Mouse (Mus musculus) embryo, embryonic 11 days (tissue): ENCODE results near the gene Robo1.

Experiments
- DNase-seq: peaks from one replicate; pipeline ENCODE4 v3.0.0-alpha.2; 2015

Gene Robo1

GRCm38 (mm10) chr16:72610661-72611112 is 302.6 kb downstream of the Robo1 start:
- DNase-seq, result peak; percentile 35

DNA sequence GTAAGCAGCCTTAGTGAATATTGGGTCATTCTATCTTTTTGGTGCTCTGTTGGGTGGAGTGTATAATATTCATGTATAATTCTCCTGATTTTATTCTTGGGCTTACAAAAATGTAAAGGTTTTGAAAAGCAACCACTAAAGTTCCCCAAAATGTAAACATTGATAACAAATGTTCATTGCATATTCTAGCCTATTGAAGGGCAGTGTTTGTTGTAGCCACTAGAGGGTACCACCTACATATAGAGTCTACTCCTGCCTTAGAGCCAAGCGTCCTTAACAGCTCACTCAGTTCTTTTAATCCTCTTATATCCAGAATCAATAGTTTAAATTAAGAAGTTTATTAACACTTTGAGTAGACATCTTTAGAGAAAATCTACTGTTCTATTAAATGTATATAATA is 306.8 kb downstream of the Robo1 start:
- peak; percentile 62 for DNase-seq

GRCm38 (mm10) chr16:72615360-72615759 is 307.3 kb downstream of the Robo1 start:
- DNase-seq, result peak; percentile 32

GRCm38 (mm10) chr16:72622371-72622770 is 314.3 kb downstream of the Robo1 start:
- no peak for DNase-seq

DNA sequence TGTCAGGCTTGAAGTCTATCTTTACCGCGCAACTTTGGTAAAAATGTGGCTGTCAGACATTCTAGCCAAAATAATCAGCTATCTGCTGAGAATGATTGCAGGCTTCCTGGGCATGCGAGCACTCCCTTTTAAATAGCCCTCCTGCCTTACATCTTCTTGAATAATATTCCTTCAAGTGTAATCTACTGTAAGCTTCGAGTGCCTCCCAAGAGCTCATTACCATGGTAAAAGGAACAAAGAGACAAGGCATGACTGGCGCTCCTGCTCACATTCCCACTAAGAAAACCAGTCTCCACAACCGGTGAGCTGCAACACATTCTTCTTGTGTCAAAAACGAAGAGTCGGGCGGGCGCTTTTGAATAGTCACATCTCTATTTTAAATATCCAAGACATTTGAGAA is 314.8 kb downstream of the Robo1 start:
- no peak for DNase-seq

DNA sequence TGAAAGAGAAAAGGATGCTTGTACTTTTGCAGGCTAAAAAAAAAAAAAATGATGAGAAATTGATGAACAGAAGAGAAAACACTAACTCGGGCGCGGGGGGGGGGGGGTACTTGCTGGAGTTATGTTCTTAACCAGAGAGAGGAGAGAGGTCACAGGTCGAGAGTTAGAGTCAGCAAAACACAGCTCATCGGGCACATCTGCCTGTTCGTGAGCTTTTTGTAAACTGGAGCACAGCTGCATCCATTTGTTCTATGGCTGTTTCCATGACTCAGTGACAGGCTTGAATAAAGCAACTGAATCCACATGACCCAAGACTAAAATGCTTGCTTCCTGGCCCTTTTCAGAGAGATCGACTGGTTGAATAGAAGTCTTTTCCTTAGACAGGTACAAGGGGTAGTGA is 325.7 kb downstream of the Robo1 start:
- no peak for DNase-seq

DNA sequence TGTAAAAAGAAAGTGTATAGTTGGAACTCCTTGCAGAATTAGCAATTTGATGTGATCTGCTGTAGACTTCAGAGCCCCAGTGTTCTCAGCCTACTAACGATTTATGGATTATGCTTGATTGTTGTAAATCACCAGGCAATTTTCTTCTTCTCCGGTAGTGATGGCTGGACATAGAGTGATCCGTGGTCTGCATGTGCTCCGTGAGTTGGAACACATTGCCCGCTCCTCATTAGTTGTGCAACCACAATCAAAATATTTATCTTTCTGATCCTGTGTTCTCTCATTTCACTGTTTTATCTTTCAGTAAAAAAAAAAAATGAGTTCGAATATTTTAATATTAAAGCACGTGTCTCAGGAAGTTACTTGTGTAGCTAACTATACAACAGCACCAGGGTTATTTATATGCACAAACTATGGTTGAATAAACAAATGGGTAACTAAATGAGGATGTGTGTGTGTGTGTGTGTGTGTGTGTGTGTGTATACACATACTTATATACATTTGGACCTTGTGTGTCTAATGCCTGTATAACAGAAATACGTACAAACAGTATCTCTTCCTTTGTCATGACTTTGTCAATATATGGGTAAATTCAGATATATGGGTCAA is 331.3 kb downstream of the Robo1 start:
- no peak for DNase-seq

DNA sequence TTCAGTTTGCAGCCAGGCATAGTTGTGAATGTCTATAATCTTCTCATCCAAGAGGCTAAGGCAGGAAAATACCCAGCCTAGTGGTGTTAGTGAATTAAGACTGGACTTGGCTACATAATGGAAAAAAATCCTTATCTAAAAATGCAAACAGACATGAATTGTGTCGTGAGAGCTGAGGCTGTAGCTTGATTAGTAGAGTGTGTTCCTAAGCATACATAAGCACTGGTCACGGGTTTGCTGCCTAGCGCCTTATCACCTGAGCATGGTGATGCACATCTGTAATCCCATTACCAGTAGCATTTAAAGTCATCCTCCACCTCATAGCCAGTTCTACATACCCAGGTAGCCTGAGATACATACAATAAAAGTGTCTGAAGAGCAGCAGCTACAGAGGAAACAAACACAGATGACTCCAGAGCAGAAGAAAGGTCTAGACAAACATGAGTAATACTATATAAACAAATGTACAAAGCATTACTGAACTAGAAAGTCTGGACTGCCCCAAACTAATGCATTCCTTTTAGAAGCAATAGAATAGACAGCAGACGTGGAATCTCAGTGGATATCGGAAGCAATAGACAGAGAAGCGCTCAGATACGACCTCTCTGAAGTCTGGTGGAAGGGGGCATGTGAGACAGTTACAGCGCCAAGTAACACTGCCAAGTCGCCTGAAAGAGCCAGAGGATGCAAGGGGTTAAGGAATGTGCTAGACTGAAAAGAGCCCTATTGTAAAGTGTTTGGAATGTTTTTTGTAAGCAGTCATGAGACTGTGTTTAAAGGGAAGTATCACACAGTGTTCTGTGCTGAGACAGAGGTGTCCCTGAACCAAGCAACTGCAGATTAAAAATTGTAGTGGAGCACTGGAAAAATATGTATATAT is 333.1 kb downstream of the Robo1 start:
- no peak for DNase-seq

DNA sequence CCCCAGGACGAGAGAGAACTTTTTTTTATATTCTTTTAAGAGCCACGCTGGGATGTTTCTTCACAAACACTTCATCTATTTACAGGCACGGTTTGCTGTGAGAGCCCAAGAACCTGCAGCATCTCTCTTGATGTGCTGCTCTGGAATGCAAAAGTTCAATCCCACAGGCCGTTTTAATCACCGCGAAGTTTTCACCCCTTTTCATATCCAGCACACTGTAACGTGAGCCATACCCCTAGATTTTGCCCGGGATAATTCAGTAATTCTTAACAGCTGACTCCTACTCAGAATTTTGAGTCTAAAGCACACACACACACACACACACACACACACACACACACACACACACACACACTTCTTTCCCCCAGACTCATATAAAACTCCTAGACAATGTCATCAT is 337.8 kb downstream of the Robo1 start:
- DNase-seq, result peak; percentile 62

DNA sequence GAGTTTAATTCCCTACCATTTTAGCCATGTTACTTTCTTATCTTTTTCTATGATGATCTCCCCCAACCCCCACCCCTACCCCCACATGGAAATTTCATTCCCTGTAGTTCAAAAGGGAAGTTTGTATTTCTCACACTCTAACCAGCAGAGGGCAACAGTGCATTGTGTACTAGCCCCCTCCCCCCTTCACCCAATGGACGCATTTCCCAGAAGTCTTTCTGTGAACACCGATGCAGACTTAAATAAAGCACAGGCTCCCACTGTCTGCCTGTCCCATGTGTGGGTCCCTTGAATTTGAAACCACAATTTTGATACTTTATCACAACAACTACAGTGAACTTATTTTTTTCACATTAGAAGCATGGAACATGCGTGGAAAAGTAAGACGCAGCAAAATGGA is 341.2 kb downstream of the Robo1 start:
- peak; percentile 89 for DNase-seq

DNA sequence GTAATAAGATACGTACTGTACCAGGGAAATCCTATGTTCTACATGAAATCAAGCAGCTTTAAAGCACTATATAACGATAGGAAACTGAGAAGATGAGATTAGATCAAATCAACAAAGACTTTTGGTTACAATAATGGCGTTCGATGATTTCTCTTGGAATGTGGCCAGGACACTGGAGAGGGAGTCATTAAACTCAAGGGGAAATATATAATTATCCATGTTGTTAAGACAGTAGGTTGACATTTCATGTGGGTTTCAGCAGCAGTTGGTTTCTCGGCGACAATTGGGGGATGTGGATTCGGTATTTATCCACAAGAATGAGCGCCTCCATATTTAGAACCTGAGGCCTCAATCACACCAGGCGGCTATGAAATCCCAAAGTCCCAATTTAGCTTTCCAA is 347.3 kb downstream of the Robo1 start:
- DNase-seq, result no peak

GRCm38 (mm10) chr16:72662837-72663350 is 354.8 kb downstream of the Robo1 start:
- peak; percentile 93 for DNase-seq

- peak; percentile 68 for DNase-seq
Observed at GRCm38 (mm10) chr16:72663351-72664232, 355.5 kb downstream of the Robo1 start.

- DNase-seq, result peak; percentile 54
Observed at GRCm38 (mm10) chr16:72664233-72664613, 356.1 kb downstream of the Robo1 start.

- DNase-seq, result peak; percentile 50
Observed at GRCm38 (mm10) chr16:72664806-72665205, 356.7 kb downstream of the Robo1 start.

GRCm38 (mm10) chr16:72665454-72665853 is 357.3 kb downstream of the Robo1 start:
- DNase-seq, result no peak

DNA sequence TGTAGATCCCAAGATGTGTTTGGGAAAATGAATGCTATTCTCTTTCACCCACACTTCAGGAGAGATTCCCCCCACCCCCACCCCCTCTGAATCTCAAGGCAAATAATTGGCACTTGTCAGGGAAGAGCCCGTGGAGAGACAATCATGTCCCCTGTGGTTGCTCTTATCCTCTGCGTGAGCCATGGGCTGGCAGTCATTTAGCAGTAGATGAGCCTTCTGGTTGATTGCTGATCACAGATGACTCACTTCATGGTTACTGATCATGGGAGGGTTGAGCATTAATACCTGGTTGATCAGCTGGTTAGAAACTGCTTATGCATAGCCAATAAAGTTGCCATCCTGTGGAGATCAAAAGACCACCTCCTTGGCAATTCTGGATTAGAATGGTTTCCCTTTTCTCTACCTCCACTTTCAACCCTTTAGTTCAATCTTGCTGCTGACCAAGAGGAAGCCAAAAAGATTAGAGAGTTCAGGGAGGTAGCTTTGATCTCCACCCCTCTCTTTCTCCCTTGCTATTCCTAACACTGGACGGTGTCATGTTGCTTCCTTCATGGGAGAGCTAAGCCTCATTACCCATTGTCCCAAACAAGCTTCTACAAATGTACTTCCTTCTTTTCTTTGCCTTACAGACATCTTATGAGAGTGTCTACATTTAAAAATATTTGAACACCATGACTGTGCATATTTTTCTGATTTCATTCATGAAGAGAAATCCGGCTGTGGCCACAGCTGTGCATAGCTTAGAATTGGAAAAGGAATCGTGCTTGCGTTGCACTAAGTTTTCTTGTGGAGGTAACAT is 362.3 kb downstream of the Robo1 start:
- DNase-seq, result no peak

GRCm38 (mm10) chr16:72677234-72677633 is 369.1 kb downstream of the Robo1 start:
- DNase-seq, result no peak

DNA sequence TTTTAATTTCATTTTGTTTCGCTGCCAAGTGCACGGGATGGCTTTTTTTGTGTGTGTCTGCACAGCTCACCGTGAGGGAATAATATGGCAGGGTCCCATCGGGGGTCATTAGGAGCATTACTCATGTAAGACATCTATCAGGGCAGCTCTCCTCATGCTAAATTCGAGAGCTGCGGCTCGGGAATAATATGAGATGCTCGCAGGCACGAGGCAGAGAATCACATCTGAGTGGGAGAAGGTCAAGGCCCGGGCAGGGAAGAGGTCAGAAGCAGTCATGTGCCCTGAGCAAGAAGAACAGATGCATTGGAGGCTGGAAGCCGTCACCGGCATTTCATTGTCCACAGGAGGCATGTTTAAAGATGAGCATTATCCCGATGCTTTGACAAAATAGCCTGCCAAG is 370.3 kb downstream of the Robo1 start:
- DNase-seq, result peak; percentile 71

GRCm38 (mm10) chr16:72678947-72679558 is 370.9 kb downstream of the Robo1 start:
- DNase-seq, result no peak

- DNase-seq, result no peak
Observed at GRCm38 (mm10) chr16:72685604-72686479, 377.7 kb downstream of the Robo1 start.
